Mouse (Mus musculus) midbrain, embryonic 12.5 days (tissue): ENCODE measurements around the gene Cacna1g. TPM values are rescaled to one million over a fixed set of nuclear protein-coding genes. Genes with fewer than 3 reads are reported as not detected.

ENCODE experiments used
- ATAC-seq: fragments of 200-750 bp; cut with Nextera tagmentation; 2 replicates; pipeline ENCODE4 v1.8.0; 2017; ENCODE audit warnings: low read depth, moderate TSS enrichment, moderate library complexity; ENCODE audit not compliant: low FRiP score
- H3K27ac ChIP-seq: fragments of 300-500 bp; sonication (generic); replicated peaks from 2 replicates; pipeline ENCODE4 v1.5.1; 2016; ENCODE audit warnings: mild to moderate bottlenecking
- H3K27me3 ChIP-seq: fragments of 300-500 bp; sonication (generic); 2 replicates; pipeline ENCODE4 v1.6.1; 2016; ENCODE audit warnings: mild to moderate bottlenecking
- H3K36me3 ChIP-seq: fragments of 300-500 bp; sonication (generic); 2 replicates; pipeline ENCODE4 v1.6.1; 2016
- H3K4me1 ChIP-seq: fragments of 300-500 bp; sonication (generic); 2 replicates; pipeline ENCODE4 v1.6.1; 2016
- H3K4me2 ChIP-seq: fragments of 300-500 bp; sonication (generic); replicated peaks from 2 replicates; pipeline ENCODE4 v1.6.1; 2016; ENCODE audit warnings: mild to moderate bottlenecking, moderate library complexity
- H3K4me3 ChIP-seq: fragments of 300-500 bp; sonication (generic); 2 replicates; pipeline ENCODE4 v1.5.1; 2016; ENCODE audit warnings: mild to moderate bottlenecking
- H3K9ac ChIP-seq: fragments of 300-500 bp; sonication (generic); replicated peaks from 2 replicates; pipeline ENCODE4 v1.6.1; 2016; ENCODE audit warnings: mild to moderate bottlenecking, moderate library complexity
- H3K9me3 ChIP-seq: fragments of 300-500 bp; sonication (generic); 2 replicates; pipeline ENCODE4 v1.6.1; 2016; ENCODE audit warnings: mild to moderate bottlenecking
- WGBS: fragments of 180-500 bp; shearing (Covaris S2); methylation state at CpG from one replicate; pipeline ENCODE4 v1.1.7; 2016; 5-methylcytosine and 5-hydroxymethylcytosine counted together
- polyA plus RNA-seq: library from polyadenylated mRNA; unstranded; fragments of >200 nt; fragmentation: Nextera tagmentation; extraction: Ambion mirVana; gene quantifications from 2 replicates; pipeline ENCODE4 v1.2.1, GENCODE M21; 2016

The Cacna1g gene
- polyA plus RNA-seq, 1 experiment from 2014 or later: 16.2 TPM

- 0 out of 2 replicates have a peak overlapping the region, but pooled peaks have one; percentile 7 for H3K4me2 ChIP-seq
- no peak overlapping the region for H3K27ac ChIP-seq
- no peaks in the 10 kb centered on the region for H3K9me3 ChIP-seq
- no peak overlapping the region for H3K9ac ChIP-seq
- 11% methylated on average over 11 of the region's 11 CpGs for WGBS
- H3K4me1 ChIP-seq: peaks cover 53% of the 10 kb centered on the region
- H3K4me3 ChIP-seq: no peak overlapping the region
- peaks cover 71% of the 10 kb centered on the region for H3K27me3 ChIP-seq
- no peaks in the 10 kb centered on the region for H3K36me3 ChIP-seq
- no peak for ATAC-seq
Measured at GRCm38 (mm10) chr11:94475722-94476121, 1.7 kb upstream of the Cacna1g start.

- H3K27me3 ChIP-seq: peaks cover 73% of the 10 kb centered on the region
- no peak for ATAC-seq
- H3K36me3 ChIP-seq: no peaks in the 10 kb centered on the region
- H3K9me3 ChIP-seq: no peaks in the 10 kb centered on the region
- no peak overlapping the region for H3K9ac ChIP-seq
- peak overlapping the region; percentile 99 for H3K4me2 ChIP-seq
- peak overlapping the region; percentile 77 for H3K4me3 ChIP-seq
- H3K27ac ChIP-seq: no peak overlapping the region
- H3K4me1 ChIP-seq: peaks cover 65% of the 10 kb centered on the region
- under 1% methylated on average over 11 of the region's 11 CpGs for WGBS
Measured at GRCm38 (mm10) chr11:94474544-94474910, 529 bp upstream of the Cacna1g start.

- Histone ChIP-seq H3K4me1 (peaks cover 79% of the 10 kb centered on the region), H3K27me3 (peaks cover 62% of the 10 kb centered on the region), H3K9ac (peak overlapping the region; percentile 93), H3K27ac (peak overlapping the region; percentile 80), H3K4me3 (peak overlapping the region; percentile 77), H3K4me2 (peak overlapping the region; percentile 99), H3K9me3 (no peaks in the 10 kb centered on the region), H3K36me3 (no peaks in the 10 kb centered on the region)
- ATAC-seq: no peak
- under 1% methylated on average over 51 of the region's 52 CpGs for WGBS
Measured at GRCm38 (mm10) chr11:94472916-94473706, 887 bp downstream of the Cacna1g start.

GRCm38 (mm10) chr11:94472585-94472915, 1.4 kb downstream of the Cacna1g start:
- peak overlapping the region; percentile 77 for H3K4me3 ChIP-seq
- peaks cover 58% of the 10 kb centered on the region for H3K27me3 ChIP-seq

GRCm38 (mm10) chr11:94471740-94472584, 2.0 kb downstream of the Cacna1g start:
- H3K4me2 ChIP-seq: peak overlapping the region; percentile 99
- H3K9ac ChIP-seq: peak overlapping the region; percentile 93
- peaks cover 52% of the 10 kb centered on the region for H3K27me3 ChIP-seq
- peaks cover 88% of the 10 kb centered on the region for H3K4me1 ChIP-seq
- no peaks in the 10 kb centered on the region for H3K36me3 ChIP-seq
- H3K27ac ChIP-seq: peak overlapping the region; percentile 47
- no peaks in the 10 kb centered on the region for H3K9me3 ChIP-seq
- H3K4me3 ChIP-seq: peak overlapping the region; percentile 77
- WGBS: 2% methylated on average over 16 of the region's 17 CpGs
- no peak for ATAC-seq

More at GRCm38 (mm10) chr11:94472585-94472915, 1.4 kb downstream of the Cacna1g start:
- Histone ChIP-seq H3K36me3 (no peaks in the 10 kb centered on the region), H3K9ac (peak overlapping the region; percentile 93), H3K4me1 (peaks cover 84% of the 10 kb centered on the region), H3K9me3 (no peaks in the 10 kb centered on the region), H3K4me2 (peak overlapping the region; percentile 99), H3K27ac (peak overlapping the region; percentile 47)
- no peak for ATAC-seq
- under 1% methylated on average over 15 of the region's 15 CpGs for WGBS

GRCm38 (mm10) chr11:94470391-94470790, 3.6 kb downstream of the Cacna1g start:
- Histone ChIP-seq H3K4me1 (peaks cover 90% of the 10 kb centered on the region), H3K27ac (peak overlapping the region; percentile 94), H3K36me3 (no peaks in the 10 kb centered on the region), H3K9me3 (no peaks in the 10 kb centered on the region), H3K9ac (peak overlapping the region; percentile 29), H3K4me2 (peak overlapping the region; percentile 99), H3K27me3 (peaks cover 36% of the 10 kb centered on the region), H3K4me3 (0 out of 2 replicates have a peak overlapping the region, but pooled peaks have one; percentile 2)
- ATAC-seq: no peak
- WGBS: 23% methylated on average over 6 of the region's 7 CpGs

- H3K4me3 ChIP-seq: peak overlapping the region; percentile 13; the same call in 1 of the 2 replicates
- H3K4me2 ChIP-seq: peak overlapping the region; percentile 99
- 0 out of 2 replicates have a peak, but pooled peaks have one; percentile 1 for ATAC-seq
- no peaks in the 10 kb centered on the region for H3K9me3 ChIP-seq
- no peaks in the 10 kb centered on the region for H3K36me3 ChIP-seq
- peaks cover 26% of the 10 kb centered on the region for H3K27me3 ChIP-seq
- 12% methylated on average over 9 of the region's 9 CpGs for WGBS
- peak overlapping the region; percentile 15; the same call in 1 of the 2 replicates for H3K9ac ChIP-seq
- H3K4me1 ChIP-seq: peaks cover 90% of the 10 kb centered on the region
- peak overlapping the region; percentile 94 for H3K27ac ChIP-seq
Measured at GRCm38 (mm10) chr11:94469136-94470064, 4.6 kb downstream of the Cacna1g start.

- H3K4me2 ChIP-seq: peak overlapping the region; percentile 99
- 15% methylated on average over 4 of the region's 4 CpGs for WGBS
- H3K9me3 ChIP-seq: no peaks in the 10 kb centered on the region
- H3K9ac ChIP-seq: no peak overlapping the region
- H3K36me3 ChIP-seq: no peaks in the 10 kb centered on the region
- H3K27me3 ChIP-seq: peaks cover 25% of the 10 kb centered on the region
- ATAC-seq: peak; percentile 89
- peaks cover 90% of the 10 kb centered on the region for H3K4me1 ChIP-seq
- peak overlapping the region; percentile 94 for H3K27ac ChIP-seq
- no peak overlapping the region; the same call in 1 of the 2 replicates for H3K4me3 ChIP-seq
Measured at GRCm38 (mm10) chr11:94468582-94469064, 5.4 kb downstream of the Cacna1g start.

- no peak overlapping the region for H3K27ac ChIP-seq
- H3K36me3 ChIP-seq: 0 out of 2 replicates have a peak, but pooled peaks cover 5% of the 10 kb centered on the region
- no peaks in the 10 kb centered on the region for H3K9me3 ChIP-seq
- no peak for ATAC-seq
- peaks cover 67% of the 10 kb centered on the region for H3K4me1 ChIP-seq
- H3K9ac ChIP-seq: no peak overlapping the region
- H3K27me3 ChIP-seq: peaks cover 5% of the 10 kb centered on the region
- 85% methylated on average over 17 of the region's 17 CpGs for WGBS
- H3K4me2 ChIP-seq: no peak overlapping the region
- H3K4me3 ChIP-seq: no peak overlapping the region
Measured at GRCm38 (mm10) chr11:94466333-94466855, 7.6 kb downstream of the Cacna1g start.

- H3K9me3 ChIP-seq: no peaks in the 10 kb centered on the region
- H3K27ac ChIP-seq: no peak overlapping the region; the same call in 1 of the 2 replicates
- H3K4me3 ChIP-seq: no peak overlapping the region
- WGBS: 53% methylated on average over 2 of the region's 2 CpGs
- no peaks in the 10 kb centered on the region; the same call in none of the 2 replicates for H3K27me3 ChIP-seq
- no peak overlapping the region for H3K9ac ChIP-seq
- H3K36me3 ChIP-seq: peaks cover 17% of the 10 kb centered on the region; the same call in 1 of the 2 replicates
- H3K4me1 ChIP-seq: peaks cover 45% of the 10 kb centered on the region
- H3K4me2 ChIP-seq: no peak overlapping the region
- ATAC-seq: no peak
Measured at GRCm38 (mm10) chr11:94464170-94464569, 9.8 kb downstream of the Cacna1g start.

GRCm38 (mm10) chr11:94461856-94462255, 12.1 kb downstream of the Cacna1g start:
- H3K4me1 ChIP-seq: peaks cover 25% of the 10 kb centered on the region
- 93% methylated on average over 11 of the region's 11 CpGs for WGBS
- no peak overlapping the region for H3K4me3 ChIP-seq
- H3K4me2 ChIP-seq: no peak overlapping the region
- no peak overlapping the region for H3K9ac ChIP-seq
- H3K36me3 ChIP-seq: peaks cover 28% of the 10 kb centered on the region
- no peak for ATAC-seq
- no peaks in the 10 kb centered on the region for H3K9me3 ChIP-seq
- no peaks in the 10 kb centered on the region; the same call in 1 of the 2 replicates for H3K27me3 ChIP-seq
- H3K27ac ChIP-seq: no peak overlapping the region
